ENCODE assay signal across 10 mouse cellular contexts in genomic region chr4:52726203-52726602, GRCm38 (mm10).
A peak's percentile ranks its signal among the peaks of the same experiment; 100 is the strongest.
DNase-seq lines count a peak whose midpoint lies in the region; ATAC-seq and TF ChIP-seq lines count a peak whose summit lies in the region.
"Had no signal": no experiment of that assay in that cellular context is flagged by ENCODE, and none has a peak within 500 bp of the region (broad histone marks: within the 10 kb centered on the region; RNA-seq: fewer than 3 reads in every experiment).

No protein-coding gene starts in this region.

- no peak for TF ChIP-seq CTCF in layer of hippocampus, adult 2 months (conservative IDR thresholded peaks at IDR 0.05)
- TF ChIP-seq CTCF in midbrain, postnatal 0 days (IDR thresholded peaks at IDR 0.05) = no peak

- WGBS in forebrain, embryonic 13.5 days = 77% methylated on average over 6 of the region's 6 CpGs
- 74% methylated on average over 6 of the region's 6 CpGs for WGBS in forebrain, embryonic 15.5 days
- WGBS in hindbrain, embryonic 12.5 days = 76% methylated on average over 6 of the region's 6 CpGs
- 58% methylated on average over 6 of the region's 6 CpGs for WGBS in midbrain, postnatal 0 days

- no peak overlapping the region for H3K27ac ChIP-seq in forebrain, embryonic 13.5 days
- no peak overlapping the region for H3K27ac ChIP-seq in forebrain, embryonic 15.5 days (replicated peaks)
- H3K27ac ChIP-seq in layer of hippocampus, adult 2 months = peak overlapping the region; percentile 80
- no peak overlapping the region for H3K27ac ChIP-seq in hindbrain, embryonic 12.5 days
- H3K27ac ChIP-seq in midbrain, postnatal 0 days (ENCODE audit: low read depth, low read length) = no peak overlapping the region

- no peak overlapping the region for H3K9ac ChIP-seq in forebrain, embryonic 13.5 days
- no peak overlapping the region for H3K9ac ChIP-seq in forebrain, embryonic 15.5 days (replicated peaks)
- H3K9ac ChIP-seq in hindbrain, embryonic 12.5 days = no peak overlapping the region
- H3K9ac ChIP-seq in midbrain, postnatal 0 days (replicated peaks; ENCODE audit: low read length, poor library complexity, severe bottlenecking) = no peak overlapping the region

- H3K4me2 ChIP-seq in forebrain, embryonic 13.5 days = no peak overlapping the region
- no peak overlapping the region for H3K4me2 ChIP-seq in forebrain, embryonic 15.5 days (replicated peaks)
- no peak overlapping the region for H3K4me2 ChIP-seq in hindbrain, embryonic 12.5 days (replicated peaks)
- H3K4me2 ChIP-seq in midbrain, postnatal 0 days (ENCODE audit: low read depth, low read length, poor library complexity, severe bottlenecking) = no peak overlapping the region
- H3K4me2 ChIP-seq: liver, embryonic 11.5 days had no signal

- H3K4me1 ChIP-seq in forebrain, embryonic 13.5 days = no peaks in the 10 kb centered on the region
- no peaks in the 10 kb centered on the region for H3K4me1 ChIP-seq in forebrain, embryonic 15.5 days
- no peaks in the 10 kb centered on the region for H3K4me1 ChIP-seq in hindbrain, embryonic 12.5 days
- H3K4me1 ChIP-seq in midbrain, postnatal 0 days (ENCODE audit: insufficient read depth, low read length) = no peaks in the 10 kb centered on the region

- 0 out of 2 replicates have a peak, but pooled peaks have one; percentile 28 for ATAC-seq in forebrain, embryonic 13.5 days
- no peak; the same call in 1 of the 2 replicates for ATAC-seq in forebrain, embryonic 15.5 days (replicated peaks)
- ATAC-seq in hindbrain, embryonic 12.5 days (ENCODE audit: low FRiP score) = peak; percentile 40; the same call in 1 of the 2 replicates
- no peak; the same call in 1 of the 2 replicates for ATAC-seq in midbrain, postnatal 0 days (ENCODE audit: low FRiP score)

- no peaks in the 10 kb centered on the region for H3K27me3 ChIP-seq in forebrain, embryonic 13.5 days
- no peaks in the 10 kb centered on the region for H3K27me3 ChIP-seq in forebrain, embryonic 15.5 days
- H3K27me3 ChIP-seq in hindbrain, embryonic 12.5 days = no peaks in the 10 kb centered on the region
- no peaks in the 10 kb centered on the region for H3K27me3 ChIP-seq in midbrain, postnatal 0 days (ENCODE audit: insufficient read depth, low read length)

- no peaks in the 10 kb centered on the region for H3K36me3 ChIP-seq in forebrain, embryonic 13.5 days (ENCODE audit: poor library complexity, severe bottlenecking)
- no peaks in the 10 kb centered on the region for H3K36me3 ChIP-seq in forebrain, embryonic 15.5 days
- H3K36me3 ChIP-seq in hindbrain, embryonic 12.5 days = no peaks in the 10 kb centered on the region
- no peaks in the 10 kb centered on the region for H3K36me3 ChIP-seq in midbrain, postnatal 0 days (ENCODE audit: insufficient read depth, low read length)

- no peak for DNase-seq in layer of hippocampus, adult 2 months (ENCODE audit: low spot score in 2 of 2)
- DNase-seq in layer of hippocampus, adult 11-12 months (ENCODE audit: low spot score) = no peak
- peak; percentile 30 for DNase-seq in midbrain, postnatal 0 days (ENCODE audit: low spot score)
- DNase-seq in adipocyte (ENCODE audit: low spot score) = no peak
- no peak for DNase-seq in right cerebral cortex, adult 2 months (ENCODE audit: low spot score in 2 of 2)

- no peak overlapping the region for H3K4me3 ChIP-seq in forebrain, embryonic 13.5 days
- H3K4me3 ChIP-seq in forebrain, embryonic 15.5 days = no peak overlapping the region
- H3K4me3 ChIP-seq in layer of hippocampus, adult 2 months = no peak overlapping the region
- H3K4me3 ChIP-seq in hindbrain, embryonic 12.5 days = no peak overlapping the region
- no peak overlapping the region for H3K4me3 ChIP-seq in midbrain, postnatal 0 days (ENCODE audit: low read depth, low read length)
- H3K4me3 ChIP-seq: erythroblast, embryonic 14.5 days had no signal

- no peaks in the 10 kb centered on the region for H3K9me3 ChIP-seq in forebrain, embryonic 13.5 days (replicated peaks)
- no peaks in the 10 kb centered on the region for H3K9me3 ChIP-seq in forebrain, embryonic 15.5 days
- no peaks in the 10 kb centered on the region for H3K9me3 ChIP-seq in hindbrain, embryonic 12.5 days (replicated peaks)
- H3K9me3 ChIP-seq in midbrain, postnatal 0 days (ENCODE audit: low read length) = no peaks in the 10 kb centered on the region

Comparison
In these comparisons a context has a peak if more than half of its experiments do, and no peak if none do; other contexts are left out.
1. ATAC-seq: peak in forebrain, embryonic 13.5 days (single experiment) and hindbrain, embryonic 12.5 days (single experiment); none in forebrain, embryonic 15.5 days (single experiment) and midbrain, postnatal 0 days (single experiment).